Mouse (Mus musculus) midbrain, embryonic 12.5 days (tissue): ENCODE measurements at regions not wholly inside any gene's neighbourhood (a gene's known extent, or its start where the extent isn't known, plus 50 kb on each side); places are given as distances from the start of the nearest gene placed in this dataset.
"Not testable (repeated sequence)": the region's sequence is repeated elsewhere in the genome, so short reads cannot be mapped to it uniquely, and the experiment has no call there.

Experiments used
- ATAC-seq: fragments of 200-750 bp; cut with Nextera tagmentation; 2 replicates; pipeline ENCODE4 v1.8.0; 2017; ENCODE audit warnings: low read depth, moderate TSS enrichment, moderate library complexity; ENCODE audit not compliant: low FRiP score
- H3K27ac ChIP-seq: fragments of 300-500 bp; sonication (generic); replicated peaks from 2 replicates; pipeline ENCODE4 v1.5.1; 2016; ENCODE audit warnings: mild to moderate bottlenecking
- H3K27me3 ChIP-seq: fragments of 300-500 bp; sonication (generic); 2 replicates; pipeline ENCODE4 v1.6.1; 2016; ENCODE audit warnings: mild to moderate bottlenecking
- H3K36me3 ChIP-seq: fragments of 300-500 bp; sonication (generic); 2 replicates; pipeline ENCODE4 v1.6.1; 2016
- H3K4me1 ChIP-seq: fragments of 300-500 bp; sonication (generic); 2 replicates; pipeline ENCODE4 v1.6.1; 2016
- H3K4me2 ChIP-seq: fragments of 300-500 bp; sonication (generic); replicated peaks from 2 replicates; pipeline ENCODE4 v1.6.1; 2016; ENCODE audit warnings: mild to moderate bottlenecking, moderate library complexity
- H3K4me3 ChIP-seq: fragments of 300-500 bp; sonication (generic); 2 replicates; pipeline ENCODE4 v1.5.1; 2016; ENCODE audit warnings: mild to moderate bottlenecking
- H3K9ac ChIP-seq: fragments of 300-500 bp; sonication (generic); replicated peaks from 2 replicates; pipeline ENCODE4 v1.6.1; 2016; ENCODE audit warnings: mild to moderate bottlenecking, moderate library complexity
- H3K9me3 ChIP-seq: fragments of 300-500 bp; sonication (generic); 2 replicates; pipeline ENCODE4 v1.6.1; 2016; ENCODE audit warnings: mild to moderate bottlenecking
- whole genome bisulfite sequencing: fragments of 180-500 bp; shearing (Covaris S2); methylation state at CpG from one replicate; pipeline ENCODE4 v1.1.7; 2016; 5-methylcytosine and 5-hydroxymethylcytosine counted together

DNA sequence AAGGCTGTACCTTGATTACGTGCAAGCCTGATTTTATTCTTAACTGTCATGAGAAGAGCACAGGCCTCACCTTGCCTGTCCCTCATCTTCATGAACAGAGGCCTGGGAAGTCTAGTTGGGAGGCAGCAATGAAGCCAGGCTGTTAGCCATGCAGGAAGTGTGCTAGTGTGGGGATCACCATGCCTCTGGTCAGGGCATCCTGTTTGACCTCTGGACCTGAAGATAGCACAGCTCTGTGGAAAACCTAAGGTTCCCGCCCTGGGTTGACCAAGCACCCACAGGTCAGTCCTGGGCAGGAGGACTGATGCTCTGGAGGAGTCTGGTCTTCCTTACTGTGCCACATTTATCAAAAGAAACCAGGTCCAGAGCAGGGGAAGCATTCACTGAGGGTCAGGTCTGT is 157.6 kb downstream of the Gm906 start:
- Histone ChIP-seq H3K4me3 (no peak overlapping the region), H3K27me3 (no peaks in the 10 kb centered on the region), H3K9ac (no peak overlapping the region), H3K27ac (no peak overlapping the region), H3K36me3 (no peaks in the 10 kb centered on the region), H3K4me1 (no peaks in the 10 kb centered on the region), H3K4me2 (no peak overlapping the region), H3K9me3 (no peaks in the 10 kb centered on the region)
- no peak for ATAC-seq
- WGBS: 86% methylated on average over 2 of the region's 2 CpGs

DNA sequence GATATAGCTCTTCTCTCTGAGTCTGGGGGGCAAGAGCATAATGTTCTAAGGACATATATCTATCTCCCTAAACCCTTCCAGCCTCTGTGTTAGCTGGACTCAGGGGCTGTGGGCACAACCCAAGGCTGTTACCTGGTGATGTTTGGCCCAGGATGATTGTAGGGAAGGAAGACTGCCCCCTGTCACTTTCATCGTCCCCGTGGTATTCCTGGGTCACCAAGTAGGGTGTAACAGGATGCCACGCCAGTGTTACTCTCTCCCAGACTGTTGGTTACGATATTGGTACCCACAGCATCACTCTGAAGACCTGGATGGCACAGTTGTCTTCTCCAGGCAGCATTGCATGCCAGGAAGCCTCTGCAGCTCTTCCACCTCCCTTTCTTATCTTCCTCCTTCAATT is 185.3 kb downstream of the Gm906 start:
- Histone ChIP-seq H3K27ac (no peak overlapping the region), H3K27me3 (no peaks in the 10 kb centered on the region), H3K36me3 (no peaks in the 10 kb centered on the region), H3K4me1 (no peaks in the 10 kb centered on the region), H3K4me2 (no peak overlapping the region), H3K4me3 (no peak overlapping the region), H3K9ac (no peak overlapping the region), H3K9me3 (0 out of 2 replicates have a peak, but pooled peaks cover 3% of the 10 kb centered on the region)
- WGBS: 79% methylated on average over 4 of the region's 4 CpGs
- ATAC-seq: no peak

DNA sequence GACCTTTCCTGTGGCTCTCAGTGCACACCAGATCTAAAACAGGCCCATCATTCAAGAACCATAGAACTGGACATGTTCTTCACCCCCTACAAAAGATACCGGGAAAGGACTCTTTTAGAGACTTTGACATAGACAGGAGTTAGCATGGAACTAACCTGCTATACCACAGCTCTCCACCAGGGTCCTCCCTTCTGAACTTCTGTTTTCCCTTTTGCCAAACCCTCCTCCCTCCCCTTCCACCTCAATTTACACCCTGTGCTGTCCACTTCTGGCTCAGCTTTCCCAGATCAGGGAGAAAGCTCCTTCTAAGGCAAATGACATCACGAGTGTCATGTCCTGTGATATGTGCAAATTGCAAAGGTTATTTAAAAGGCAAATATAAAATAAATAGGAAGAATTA is 185.7 kb downstream of the Gm906 start:
- not testable (repeated sequence) for H3K36me3 ChIP-seq, H3K27ac ChIP-seq, H3K4me2 ChIP-seq, ATAC-seq, H3K4me1 ChIP-seq, H3K9me3 ChIP-seq, H3K9ac ChIP-seq, H3K4me3 ChIP-seq, H3K27me3 ChIP-seq
- 69% methylated on average over 2 of the region's 2 CpGs for WGBS

DNA sequence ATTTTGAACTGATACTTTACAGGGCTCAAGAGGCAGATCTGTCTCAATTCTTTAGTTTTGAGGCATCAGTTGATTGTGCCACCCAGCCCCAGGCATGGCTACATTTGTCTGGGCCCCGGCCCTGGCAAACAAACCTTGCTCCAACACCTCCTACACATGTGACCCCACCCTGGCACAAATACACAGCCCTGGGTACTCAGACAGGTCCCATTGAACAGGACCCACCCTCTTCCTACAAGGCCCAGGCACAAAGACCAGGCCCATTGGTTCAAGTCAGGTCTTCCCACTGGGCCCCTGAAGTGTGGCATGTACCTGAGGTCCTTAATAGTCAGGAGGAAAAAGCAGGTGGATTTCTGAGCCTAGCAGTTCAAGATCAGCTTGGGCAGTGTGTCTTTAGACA is 190.4 kb downstream of the Gm906 start:
- not testable (repeated sequence) for H3K9ac ChIP-seq, H3K9me3 ChIP-seq, ATAC-seq, H3K27ac ChIP-seq, H3K27me3 ChIP-seq, H3K4me1 ChIP-seq, H3K4me3 ChIP-seq, H3K4me2 ChIP-seq, H3K36me3 ChIP-seq
- WGBS: 78% methylated on average over 1 of the region's 1 CpGs

DNA sequence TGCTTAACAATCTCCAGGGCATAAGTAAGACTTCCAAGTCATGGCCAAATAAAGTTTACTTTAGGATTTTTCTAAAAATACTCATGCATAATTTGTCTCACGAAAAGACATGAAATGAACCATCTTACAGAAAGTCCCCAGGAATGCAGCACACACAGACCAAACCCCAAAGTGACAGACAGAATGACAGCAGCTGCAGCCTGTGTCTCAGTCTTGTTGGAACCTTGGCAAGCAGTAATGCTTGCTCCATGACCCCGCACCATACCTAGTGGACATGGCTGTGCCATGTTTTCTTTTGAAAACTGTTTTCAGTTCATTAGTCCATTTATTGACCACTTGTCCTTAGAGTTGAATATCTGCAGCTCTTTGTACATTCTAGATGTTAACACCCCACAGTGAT is 191.1 kb downstream of the Gm906 start:
- not testable (repeated sequence) for H3K36me3 ChIP-seq, ATAC-seq, H3K4me1 ChIP-seq, H3K27ac ChIP-seq, H3K27me3 ChIP-seq, H3K4me2 ChIP-seq, H3K9ac ChIP-seq, H3K9me3 ChIP-seq, H3K4me3 ChIP-seq
- WGBS: 97% methylated on average over 2 of the region's 2 CpGs

DNA sequence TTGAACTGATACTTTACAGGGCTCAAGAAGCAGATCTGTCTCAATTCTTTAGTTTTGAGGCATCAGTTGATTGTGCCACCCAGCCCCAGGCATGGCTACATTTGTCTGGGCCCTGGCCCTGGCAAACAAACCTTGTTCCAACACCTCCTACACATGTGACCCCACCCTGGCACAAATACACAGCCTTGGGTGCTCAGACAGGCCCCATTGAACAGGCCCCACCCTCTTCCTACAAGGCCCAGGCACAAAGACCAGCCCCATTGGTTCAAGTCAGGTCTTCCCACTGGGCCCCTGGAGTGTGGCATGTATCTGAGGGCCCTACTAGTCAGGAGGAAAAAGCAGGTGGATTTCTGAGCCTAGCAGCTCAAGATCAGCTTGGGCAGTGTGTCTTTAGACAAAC is 198.4 kb downstream of the Gm906 start:
- not testable (repeated sequence) for H3K27ac ChIP-seq, ATAC-seq, H3K4me2 ChIP-seq, H3K4me1 ChIP-seq, H3K36me3 ChIP-seq, H3K4me3 ChIP-seq, H3K27me3 ChIP-seq, H3K9me3 ChIP-seq, H3K9ac ChIP-seq

DNA sequence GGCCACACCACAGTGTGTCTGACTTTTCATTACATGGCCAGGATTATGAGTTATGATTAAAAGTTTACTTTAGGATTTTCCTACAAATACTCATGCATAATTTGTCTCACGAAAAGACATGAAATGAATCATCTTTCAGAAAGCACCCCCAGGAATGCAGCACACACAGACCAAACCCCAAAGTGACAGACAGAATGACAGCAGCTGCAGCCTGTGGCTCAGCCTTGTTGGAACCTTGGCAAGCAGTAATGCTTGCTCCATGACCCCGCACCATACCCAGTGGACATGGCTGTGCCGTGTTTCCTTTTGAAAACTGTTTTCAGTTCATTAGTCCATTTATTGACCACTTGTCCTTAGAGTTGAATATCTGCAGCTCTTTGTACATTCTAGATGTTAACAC is 199.0 kb downstream of the Gm906 start:
- ATAC-seq, H3K27ac ChIP-seq, H3K4me3 ChIP-seq, H3K9me3 ChIP-seq, H3K27me3 ChIP-seq, H3K36me3 ChIP-seq, H3K4me1 ChIP-seq, H3K4me2 ChIP-seq, H3K9ac ChIP-seq: not testable (repeated sequence)
- 80% methylated on average over 3 of the region's 3 CpGs for WGBS

DNA sequence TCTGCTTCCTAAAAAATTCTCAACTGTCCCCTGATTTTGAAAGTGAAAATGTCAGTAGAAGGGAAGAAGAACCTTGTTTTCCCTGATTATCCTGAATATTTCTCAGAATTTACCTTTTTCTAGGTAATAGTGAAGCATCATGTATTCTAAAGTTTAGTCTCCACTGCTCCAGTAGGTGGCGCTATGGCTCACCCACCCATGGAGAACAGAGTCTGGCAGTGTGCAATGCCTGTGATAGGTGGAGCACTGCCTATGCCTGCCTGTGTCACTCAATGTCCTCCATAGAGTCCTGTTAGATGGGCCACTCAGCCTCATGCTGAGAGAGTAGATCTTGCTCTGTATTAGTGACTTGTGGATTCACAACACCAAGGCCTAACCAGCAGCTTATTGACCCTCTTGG is 218.4 kb downstream of the Gm906 start:
- no peak overlapping the region for H3K4me3 ChIP-seq
- no peak overlapping the region for H3K9ac ChIP-seq
- no peaks in the 10 kb centered on the region for H3K36me3 ChIP-seq
- ATAC-seq: no peak
- H3K27me3 ChIP-seq: no peaks in the 10 kb centered on the region
- no peaks in the 10 kb centered on the region for H3K9me3 ChIP-seq
- H3K27ac ChIP-seq: no peak overlapping the region
- no peak overlapping the region for H3K4me2 ChIP-seq
- WGBS: 13% methylated on average over 1 of the region's 1 CpGs
- no peaks in the 10 kb centered on the region for H3K4me1 ChIP-seq

DNA sequence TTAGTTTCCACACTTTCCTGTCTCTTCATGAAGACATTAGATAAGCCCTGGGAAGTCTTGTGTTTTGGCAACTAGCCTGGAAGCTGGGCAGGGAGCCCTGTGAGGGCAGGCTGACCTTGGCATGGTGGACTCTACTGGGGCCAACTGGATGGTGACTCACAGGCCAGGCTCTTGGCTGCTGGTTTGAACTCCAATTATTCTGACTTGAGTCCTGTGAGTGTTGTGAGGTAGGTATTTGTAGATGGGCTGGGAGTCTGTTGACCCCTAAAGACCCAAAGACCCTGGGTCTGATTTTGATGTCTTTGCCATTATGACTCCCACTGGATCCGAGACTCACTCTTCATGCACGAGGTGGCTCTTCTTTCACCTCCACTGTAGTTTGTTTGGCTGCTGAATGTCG is 208.9 kb upstream of the Gm30302 start:
- H3K4me1 ChIP-seq, H3K36me3 ChIP-seq, H3K27ac ChIP-seq, H3K4me2 ChIP-seq, ATAC-seq, H3K27me3 ChIP-seq, H3K9me3 ChIP-seq, H3K4me3 ChIP-seq, H3K9ac ChIP-seq: not testable (repeated sequence)
- 85% methylated on average over 3 of the region's 3 CpGs for WGBS

DNA sequence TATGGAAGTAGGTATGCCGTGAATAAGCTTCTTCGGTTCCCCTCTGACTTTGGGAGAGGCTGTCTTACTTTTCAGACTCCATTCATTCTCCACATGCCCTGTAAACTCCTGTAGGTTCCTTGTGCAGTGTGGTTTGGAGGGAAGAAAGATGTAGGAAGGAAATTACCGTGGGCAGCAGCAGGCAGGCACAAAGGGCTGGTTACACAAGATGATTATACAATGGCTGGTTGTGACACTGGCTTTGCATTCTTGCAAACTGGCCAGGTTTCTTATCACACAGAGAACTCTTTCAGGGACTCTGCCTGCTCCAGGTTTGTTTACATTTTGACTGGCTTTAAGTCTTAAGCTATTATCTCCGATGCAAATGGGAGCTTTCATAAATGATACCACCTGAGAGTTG is 167.3 kb upstream of the Gm30302 start:
- not testable (repeated sequence) for H3K4me1 ChIP-seq, ATAC-seq, H3K36me3 ChIP-seq, H3K9ac ChIP-seq, H3K9me3 ChIP-seq, H3K27ac ChIP-seq, H3K27me3 ChIP-seq, H3K4me3 ChIP-seq, H3K4me2 ChIP-seq
- 84% methylated on average over 4 of the region's 4 CpGs for WGBS

DNA sequence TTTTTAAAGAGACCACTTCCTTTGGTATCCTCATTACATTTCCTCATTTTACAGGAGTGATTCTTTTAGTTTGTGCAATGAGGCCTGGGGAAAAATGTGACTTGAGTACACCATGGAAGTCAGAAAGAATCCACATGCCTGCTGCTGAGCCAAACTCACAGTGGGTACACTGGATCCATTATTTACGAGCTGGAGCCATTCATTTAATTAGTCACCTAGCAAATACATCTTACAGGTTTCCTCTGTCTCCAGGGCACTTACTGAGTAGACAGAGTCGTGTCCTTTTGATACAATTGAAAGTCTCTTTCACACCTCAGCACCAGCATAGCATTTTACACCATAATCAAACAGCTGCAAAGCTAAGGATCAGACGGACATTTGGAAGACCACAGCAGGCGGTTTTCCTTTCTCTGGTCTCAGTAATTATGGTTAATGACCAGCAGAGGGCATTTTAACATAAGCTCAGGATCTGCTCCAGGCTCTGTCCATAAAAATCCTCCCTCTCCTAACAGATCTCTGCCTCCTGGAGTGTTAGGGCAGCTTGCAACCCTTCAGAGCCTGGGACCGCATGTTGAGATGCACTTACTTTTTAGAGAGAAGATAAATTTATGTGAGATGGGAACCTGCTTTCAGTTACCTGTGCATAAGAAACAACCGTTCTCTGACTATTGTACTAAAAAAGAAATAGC is 159.3 kb upstream of the Gm30302 start:
- not testable (repeated sequence) for H3K27ac ChIP-seq, H3K9me3 ChIP-seq, H3K4me2 ChIP-seq, H3K9ac ChIP-seq, H3K4me3 ChIP-seq, H3K36me3 ChIP-seq, H3K27me3 ChIP-seq, H3K4me1 ChIP-seq
- WGBS: 22% methylated on average over 5 of the region's 6 CpGs
- ATAC-seq: peak; percentile 60; the same call in 1 of the 2 replicates

DNA sequence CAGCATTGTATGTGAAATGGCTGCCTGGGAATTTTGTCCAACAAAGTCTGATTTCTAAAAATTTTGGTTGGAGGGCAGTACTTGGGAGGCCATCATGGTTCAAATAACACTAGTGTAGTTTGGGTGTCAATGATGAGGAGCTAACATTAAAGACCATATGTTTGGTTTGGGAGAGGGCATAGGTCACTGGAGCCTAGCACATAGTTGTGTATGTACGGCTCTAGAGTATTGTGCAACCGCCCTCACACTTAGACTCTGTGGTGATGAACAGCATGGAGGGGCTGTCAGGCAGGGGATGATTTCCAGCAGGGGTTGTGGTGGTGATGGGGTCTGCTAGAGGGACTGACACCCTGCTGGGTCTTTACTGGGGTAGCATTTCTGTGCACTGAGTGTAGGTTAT is 117.0 kb upstream of the Gm30302 start:
- H3K27me3 ChIP-seq: no peaks in the 10 kb centered on the region
- no peak overlapping the region for H3K9ac ChIP-seq
- ATAC-seq: no peak
- H3K4me1 ChIP-seq: no peaks in the 10 kb centered on the region
- H3K27ac ChIP-seq: no peak overlapping the region
- 0 out of 2 replicates have a peak, but pooled peaks cover under 1% of the 10 kb centered on the region for H3K9me3 ChIP-seq
- H3K36me3 ChIP-seq: no peaks in the 10 kb centered on the region
- WGBS: 88% methylated on average over 2 of the region's 2 CpGs
- H3K4me2 ChIP-seq: no peak overlapping the region
- H3K4me3 ChIP-seq: no peak overlapping the region
